Mouse (Mus musculus): ENCODE measurements around the gene Spz1.

- TF ChIP-seq CTCF (IDR thresholded peaks at IDR 0.05; ENCODE audit: extremely low read depth, insufficient read length, insufficient replicate concordance, low read depth, low read length) = no peak
- no peak for TF ChIP-seq POLR2A (IDR thresholded peaks at IDR 0.05; ENCODE audit: low read depth, low read length)
Measured at GRCm38 (mm10) chr13:92531237-92531636, 44.7 kb downstream of the Spz1 start.
